ENCODE assay signal across 15 mouse cellular contexts in genomic region chr1:52272018-52272678, GRCm38 (mm10).
"Had no signal": no experiment of that assay in that cellular context is flagged by ENCODE, and none has a peak within 500 bp of the region (broad histone marks: within the 10 kb centered on the region; RNA-seq: fewer than 3 reads in every experiment).

No protein-coding gene starts in this region.

- H3K27ac ChIP-seq: liver, embryonic 15.5 days; lung, embryonic 15.5 days; midbrain, embryonic 13.5 days; midbrain, embryonic 15.5 days; neural tube, embryonic 12.5 days had no signal

- H3K4me2 ChIP-seq: liver, embryonic 15.5 days; lung, embryonic 15.5 days; midbrain, embryonic 11.5 days; midbrain, embryonic 13.5 days; midbrain, embryonic 15.5 days; neural tube, embryonic 12.5 days had no signal

- H3K27me3 ChIP-seq: liver, embryonic 15.5 days; lung, embryonic 15.5 days; midbrain, embryonic 13.5 days; midbrain, embryonic 15.5 days; neural tube, embryonic 12.5 days had no signal

- H3K4me1 ChIP-seq: liver, embryonic 15.5 days; midbrain, embryonic 13.5 days; midbrain, embryonic 15.5 days; neural tube, embryonic 12.5 days had no signal

- H3K9ac ChIP-seq: liver, embryonic 15.5 days; liver, postnatal 0 days; lung, embryonic 15.5 days; midbrain, embryonic 13.5 days; midbrain, embryonic 15.5 days; neural tube, embryonic 12.5 days had no signal

- H3K4me3 ChIP-seq: liver, embryonic 15.5 days; lung, embryonic 15.5 days; midbrain, embryonic 13.5 days; midbrain, embryonic 15.5 days; neural tube, embryonic 12.5 days had no signal

- H3K9me3 ChIP-seq: liver, embryonic 15.5 days; lung, embryonic 15.5 days; midbrain, embryonic 13.5 days; midbrain, embryonic 15.5 days; neural tube, embryonic 12.5 days had no signal

- DNase-seq: liver, postnatal 0 days; lung, adult 2 months; lung, postnatal 10 days; lung, postnatal 4 days; right cerebral cortex, postnatal 14 days; spleen, adult 18-20 months; thymus, adult 18-20 months; thymus, postnatal 14 days; thymus, postnatal 4 days had no signal

- H3K36me3 ChIP-seq: liver, embryonic 15.5 days; lung, embryonic 15.5 days; midbrain, embryonic 13.5 days; midbrain, embryonic 15.5 days; neural tube, embryonic 12.5 days had no signal

- ATAC-seq: liver, postnatal 0 days; midbrain, embryonic 13.5 days; midbrain, embryonic 15.5 days had no signal
